Mouse (Mus musculus): ENCODE data around the gene Arrb2. TPM values are rescaled to one million over a fixed set of nuclear protein-coding genes. Genes with fewer than 3 reads are reported as not detected.

Arrb2 gene
- polyA plus RNA-seq, 1 experiment from 2014 or later = 38.8 TPM

GRCm38 (mm10) chr11:70489684-70490083 is 57.2 kb downstream of the Arrb2 start:
- no peak for DNase-seq (ENCODE audit: low spot score)

Small RNA genes within 50 kb of the gene (microRNA-seq; reads per million reads assigned to microRNA genes)
- gene Mir7115 (ENCODE audit: borderline number of aligned reads) = not detected

Other genes with a start within 250 kb of the Arrb2 start
- gene Slc16a11, start 219.9 kb upstream of the Arrb2 start, polyA plus RNA-seq (2015; fragmentation: Nextera tagmentation; extraction: Ambion mirVana) = 1.2 and 1.9 TPM in 2 replicates
- gene Slc16a13, start 211.6 kb upstream of the Arrb2 start, polyA plus RNA-seq (2015; fragmentation: Nextera tagmentation; extraction: Ambion mirVana) = 2.3 and 2.4 TPM in 2 replicates
- gene Bcl6b, start 202.8 kb upstream of the Arrb2 start, polyA plus RNA-seq (2015; fragmentation: Nextera tagmentation; extraction: Ambion mirVana) = 1.9 and 2.2 TPM in 2 replicates
- gene 0610010K14Rik, start 194.7 kb upstream of the Arrb2 start, polyA plus RNA-seq (2015; fragmentation: Nextera tagmentation; extraction: Ambion mirVana) = 174 and 191 TPM in 2 replicates
- gene Gm21988, start 192.8 kb upstream of the Arrb2 start, polyA plus RNA-seq (2015; fragmentation: Nextera tagmentation; extraction: Ambion mirVana) = 13.0 and 13.9 TPM in 2 replicates
- gene Rnasek, start 192.8 kb upstream of the Arrb2 start, polyA plus RNA-seq (2015; fragmentation: Nextera tagmentation; extraction: Ambion mirVana) = 355 and 365 TPM in 2 replicates
- 0.54 and 0.61 TPM in 2 replicates for gene Alox12, start 177.3 kb upstream of the Arrb2 start, polyA plus RNA-seq (2015; fragmentation: Nextera tagmentation; extraction: Ambion mirVana)
- 30.8 and 37.8 TPM in 2 replicates for gene Alox12e, start 110.0 kb upstream of the Arrb2 start, polyA plus RNA-seq (2015; fragmentation: Nextera tagmentation; extraction: Ambion mirVana)
- 5.2 and 5.9 TPM in 2 replicates for gene Alox15, start 80.6 kb upstream of the Arrb2 start, polyA plus RNA-seq (2015; fragmentation: Nextera tagmentation; extraction: Ambion mirVana)
- 17.0 and 18.4 TPM in 2 replicates for gene Pelp1, start 22.6 kb upstream of the Arrb2 start, polyA plus RNA-seq (2015; fragmentation: Nextera tagmentation; extraction: Ambion mirVana)
- 47.5 and 47.6 TPM in 2 replicates for gene Med11, start 19.3 kb downstream of the Arrb2 start, polyA plus RNA-seq (2015; fragmentation: Nextera tagmentation; extraction: Ambion mirVana)
- 4.8 and 5.1 TPM in 2 replicates for gene Zmynd15, start 26.8 kb downstream of the Arrb2 start, polyA plus RNA-seq (2015; fragmentation: Nextera tagmentation; extraction: Ambion mirVana)
- 34.2 and 35.1 TPM in 2 replicates for gene Cxcl16, start 27.3 kb downstream of the Arrb2 start, polyA plus RNA-seq (2015; fragmentation: Nextera tagmentation; extraction: Ambion mirVana)
- gene Tm4sf5, start 72.6 kb downstream of the Arrb2 start, polyA plus RNA-seq (2015; fragmentation: Nextera tagmentation; extraction: Ambion mirVana) = 8.9 and 9.3 TPM in 2 replicates
- gene Vmo1, start 82.0 kb downstream of the Arrb2 start, polyA plus RNA-seq (2015; fragmentation: Nextera tagmentation; extraction: Ambion mirVana) = 11.6 and 13.7 TPM in 2 replicates
- gene Gltpd2, start 86.6 kb downstream of the Arrb2 start, polyA plus RNA-seq (2015; fragmentation: Nextera tagmentation; extraction: Ambion mirVana) = 0.31 TPM in 1 of 2 replicates, not detected in the other
- 741 and 749 TPM in 2 replicates for gene Psmb6, start 92.7 kb downstream of the Arrb2 start, polyA plus RNA-seq (2015; fragmentation: Nextera tagmentation; extraction: Ambion mirVana)
- not detected in 2 replicates for gene Gm40193, start 100.3 kb downstream of the Arrb2 start, polyA plus RNA-seq (2015; fragmentation: Nextera tagmentation; extraction: Ambion mirVana)
- gene Pld2, start 107.4 kb downstream of the Arrb2 start, polyA plus RNA-seq (2015; fragmentation: Nextera tagmentation; extraction: Ambion mirVana) = 2.0 and 2.7 TPM in 2 replicates
- 6.3 and 6.6 TPM in 2 replicates for gene Mink1, start 130.2 kb downstream of the Arrb2 start, polyA plus RNA-seq (2015; fragmentation: Nextera tagmentation; extraction: Ambion mirVana)
- gene 4930544D05Rik, start 183.2 kb downstream of the Arrb2 start, polyA plus RNA-seq (2015; fragmentation: Nextera tagmentation; extraction: Ambion mirVana) = not detected in 2 replicates
- 0.39 and 1.1 TPM in 2 replicates for gene Chrne, start 186.6 kb downstream of the Arrb2 start, polyA plus RNA-seq (2015; fragmentation: Nextera tagmentation; extraction: Ambion mirVana)
- 0.06 and 0.13 TPM in 2 replicates for gene Gp1ba, start 206.5 kb downstream of the Arrb2 start, polyA plus RNA-seq (2015; fragmentation: Nextera tagmentation; extraction: Ambion mirVana)
- 214 and 226 TPM in 2 replicates for gene Rnf167, start 214.6 kb downstream of the Arrb2 start, polyA plus RNA-seq (2015; fragmentation: Nextera tagmentation; extraction: Ambion mirVana)
- gene Slc25a11, start 214.8 kb downstream of the Arrb2 start, polyA plus RNA-seq (2015; fragmentation: Nextera tagmentation; extraction: Ambion mirVana) = 137 and 139 TPM in 2 replicates
- 2,783 and 3,382 TPM in 2 replicates for gene Pfn1, start 222.0 kb downstream of the Arrb2 start, polyA plus RNA-seq (2015; fragmentation: Nextera tagmentation; extraction: Ambion mirVana)
- gene Eno3, start 224.6 kb downstream of the Arrb2 start, polyA plus RNA-seq (2015; fragmentation: Nextera tagmentation; extraction: Ambion mirVana) = 13.1 and 14.7 TPM in 2 replicates
- gene Spag7, start 236.8 kb downstream of the Arrb2 start, polyA plus RNA-seq (2015; fragmentation: Nextera tagmentation; extraction: Ambion mirVana) = 63.7 and 85.0 TPM in 2 replicates

Data from thymus, postnatal 0 days (tissue).